Mouse (Mus musculus): Measurements from ENCODE around the gene Kpnb1.

Kpnb1 gene

DNA sequence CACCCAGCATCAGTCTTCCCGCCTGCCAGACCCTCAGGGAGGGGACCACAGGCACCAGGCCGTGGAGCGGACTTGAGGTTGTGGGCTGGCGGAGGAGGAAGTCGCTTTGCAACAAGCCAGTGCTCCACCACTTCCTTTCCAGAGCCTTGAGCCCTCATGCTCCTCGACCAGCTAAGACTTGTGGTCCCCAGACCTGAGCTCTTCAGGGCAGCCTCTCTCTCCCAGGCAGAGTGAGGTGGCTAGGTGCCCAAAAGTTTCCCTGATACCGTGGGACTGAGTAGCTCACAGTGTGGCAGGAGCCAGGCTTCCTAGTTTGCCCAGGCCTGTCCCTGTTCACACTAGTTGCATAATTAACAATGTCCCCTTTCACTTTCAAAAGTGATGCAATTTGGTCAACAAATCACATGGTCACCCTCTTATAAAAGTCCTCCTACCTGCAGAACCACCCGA is 45.5 kb downstream of the Kpnb1 start:
- DNase-seq (ENCODE audit: low spot score) = no peak

DNA sequence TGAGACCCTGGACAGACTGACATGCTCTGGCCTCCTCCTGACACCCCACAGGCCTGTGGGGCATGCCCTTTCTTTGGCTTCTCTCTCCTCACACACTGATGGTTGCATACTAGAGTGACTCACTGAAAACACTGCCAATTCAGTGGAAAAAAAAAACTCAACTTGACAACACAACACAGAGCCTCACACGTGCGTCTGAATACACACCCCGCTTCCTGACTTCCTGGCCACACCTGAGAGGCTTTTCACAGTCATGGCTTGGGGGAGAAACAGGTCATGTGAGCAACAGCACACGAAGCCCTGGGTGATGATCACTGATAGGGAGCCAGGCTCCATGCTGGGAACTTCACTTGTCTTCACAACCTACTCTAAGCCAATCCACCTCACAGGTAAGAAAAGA is 46.9 kb downstream of the Kpnb1 start:
- no peak for DNase-seq (ENCODE audit: low spot score)

DNA sequence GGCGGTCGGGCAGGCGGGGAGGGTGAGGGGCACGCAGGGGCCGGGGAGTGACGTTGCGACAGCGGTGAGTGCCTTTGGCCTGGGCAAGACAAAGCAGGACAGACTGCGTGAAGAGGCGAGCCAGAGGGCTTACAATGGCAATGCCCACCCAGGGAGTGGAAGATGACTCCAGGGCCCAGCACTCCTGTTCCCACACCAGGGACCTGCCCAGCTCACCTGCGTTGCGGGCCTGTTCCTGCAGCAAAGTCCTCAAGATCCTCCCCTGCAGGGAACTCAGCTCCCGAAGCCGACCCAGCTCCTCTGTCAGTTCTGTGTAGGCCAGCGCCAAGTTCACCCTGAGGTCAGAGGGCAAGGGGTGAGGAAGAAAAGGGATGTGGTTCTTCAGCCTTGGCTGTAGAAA is 48.4 kb downstream of the Kpnb1 start:
- no peak for DNase-seq (ENCODE audit: low spot score)

DNA sequence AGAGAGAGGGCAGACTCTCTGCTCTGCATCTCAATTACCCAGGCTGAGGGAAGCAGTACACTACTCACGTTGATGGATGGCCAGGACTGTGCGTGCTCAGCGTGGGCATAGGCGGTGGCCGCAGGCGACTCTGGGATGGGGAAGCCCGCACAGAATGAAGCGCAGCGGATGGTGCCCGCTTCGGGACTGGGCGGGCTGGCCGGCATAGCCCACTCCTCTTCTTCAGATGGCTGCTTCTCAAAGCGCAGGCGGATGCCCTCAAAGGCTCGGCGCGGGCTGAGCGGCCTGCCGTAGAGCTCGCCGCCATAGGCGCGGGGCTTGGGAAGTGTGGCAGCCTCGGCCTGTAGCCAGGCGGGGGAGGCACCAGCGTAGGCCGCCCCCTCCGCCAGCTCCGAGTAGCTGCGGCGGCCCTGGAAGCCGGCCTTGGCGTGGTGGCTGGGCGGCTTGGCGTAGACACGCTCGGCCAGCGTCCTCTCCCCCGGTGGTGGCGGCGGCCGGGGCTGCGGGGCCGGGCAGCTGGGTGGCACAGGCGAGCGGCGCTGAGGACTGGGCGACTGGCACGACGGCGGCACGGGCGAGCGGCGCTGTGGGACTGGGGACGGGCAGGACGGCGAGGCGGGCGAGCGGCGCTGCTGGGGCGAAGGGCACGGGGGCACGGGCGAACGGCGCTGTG is 49.0 kb downstream of the Kpnb1 start:
- DNase-seq (ENCODE audit: low spot score) = peak; percentile 70

DNA sequence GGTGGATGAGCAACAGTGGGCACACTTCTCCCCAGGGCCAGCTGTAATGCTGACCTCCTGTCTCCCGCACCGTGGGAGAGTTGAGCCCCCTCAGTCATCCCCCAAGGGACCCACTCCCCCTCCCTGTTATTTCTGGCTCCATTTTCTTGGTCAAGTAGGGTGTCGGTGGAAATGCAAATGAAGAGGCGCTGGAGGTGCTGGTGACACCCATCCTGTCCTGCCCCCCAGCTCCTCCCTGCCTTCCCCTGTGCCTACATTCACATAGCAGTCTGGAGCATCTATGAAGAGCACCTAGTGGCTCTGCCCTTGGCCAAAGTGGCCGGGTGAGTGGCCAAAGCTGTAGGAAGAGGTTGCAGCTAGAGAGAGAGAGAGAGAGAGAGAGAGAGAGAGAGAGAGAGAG is 54.4 kb downstream of the Kpnb1 start:
- no peak for DNase-seq (ENCODE audit: low spot score)

DNA sequence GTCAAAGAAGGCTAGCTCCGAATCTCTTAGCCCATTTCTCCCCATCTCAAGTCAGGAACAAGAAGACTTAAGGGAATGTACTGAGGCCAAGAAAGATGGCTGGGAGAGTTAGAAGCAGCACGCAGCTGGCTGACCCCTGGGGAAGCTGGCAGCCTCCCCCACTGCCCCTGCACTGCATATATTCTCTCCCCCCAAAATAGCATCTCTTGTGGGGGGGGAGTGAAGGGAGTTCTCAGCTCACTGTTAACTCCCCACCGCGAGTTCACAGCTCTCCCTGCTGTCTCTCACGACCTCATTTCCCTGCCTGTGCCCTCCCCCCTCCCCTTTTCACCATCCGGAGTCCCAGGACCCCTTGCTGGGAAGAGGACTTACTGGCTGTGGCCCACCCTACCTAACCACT is 55.5 kb downstream of the Kpnb1 start:
- no peak for DNase-seq (ENCODE audit: low spot score)

DNA sequence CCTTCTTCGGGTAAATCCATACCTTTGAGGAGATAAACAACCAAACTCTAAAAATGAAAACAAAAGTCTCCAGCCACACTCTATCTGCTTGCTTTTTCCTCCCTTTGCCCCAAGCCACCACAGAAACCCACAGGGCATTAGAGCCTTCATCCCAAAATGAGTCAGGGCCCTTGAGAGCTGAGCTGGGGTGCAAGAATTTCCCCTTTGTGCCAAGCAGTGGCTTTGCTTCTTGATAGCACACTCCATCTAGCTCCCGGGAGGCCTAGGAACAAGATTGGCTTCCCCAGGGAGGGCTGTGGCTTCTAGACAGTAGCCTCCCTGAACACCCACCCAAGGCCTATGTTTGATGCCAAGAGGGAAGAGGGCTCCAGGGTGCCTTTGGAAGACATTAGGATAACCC is 56.0 kb downstream of the Kpnb1 start:
- no peak for DNase-seq (ENCODE audit: low spot score)

DNA sequence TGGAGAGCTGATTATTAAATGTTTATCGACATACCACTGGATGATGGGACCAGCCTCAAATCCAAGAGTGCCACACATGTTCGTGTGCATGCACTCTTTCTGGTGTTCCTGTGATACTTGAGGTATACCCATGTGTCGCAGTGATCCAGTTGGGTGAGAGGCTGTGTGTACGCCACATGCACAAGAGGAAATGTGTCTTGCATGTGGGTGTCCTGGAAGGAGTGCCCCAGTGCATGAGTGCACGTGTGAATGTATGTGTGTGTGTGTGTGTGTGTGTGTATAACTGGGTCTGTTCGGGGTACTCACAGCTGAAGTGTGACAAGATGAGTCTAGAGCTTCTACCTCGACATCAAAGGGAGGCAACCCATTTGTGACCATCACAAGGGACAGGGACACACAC is 57.4 kb downstream of the Kpnb1 start:
- no peak for DNase-seq (ENCODE audit: low spot score)

DNA sequence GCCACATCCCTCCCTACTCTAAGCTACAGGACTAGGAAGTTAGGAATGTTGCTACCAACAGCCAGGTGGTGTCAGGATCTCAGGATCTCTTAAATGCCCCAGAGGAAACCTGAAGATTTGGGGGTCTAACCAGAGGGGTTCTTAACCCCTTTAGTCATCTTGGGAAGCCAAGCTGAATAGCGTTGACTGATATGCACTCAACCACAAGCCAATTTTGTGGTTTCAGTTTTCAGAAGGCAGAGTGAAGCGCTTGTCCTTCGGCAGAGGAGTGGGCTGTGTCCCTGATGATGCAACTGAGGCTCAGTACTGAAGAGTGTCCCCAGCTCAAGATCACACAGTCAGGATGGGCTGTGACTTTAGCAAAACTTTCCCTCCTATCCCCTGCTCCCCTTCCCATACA is 58.7 kb downstream of the Kpnb1 start:
- DNase-seq (ENCODE audit: low spot score) = no peak

DNA sequence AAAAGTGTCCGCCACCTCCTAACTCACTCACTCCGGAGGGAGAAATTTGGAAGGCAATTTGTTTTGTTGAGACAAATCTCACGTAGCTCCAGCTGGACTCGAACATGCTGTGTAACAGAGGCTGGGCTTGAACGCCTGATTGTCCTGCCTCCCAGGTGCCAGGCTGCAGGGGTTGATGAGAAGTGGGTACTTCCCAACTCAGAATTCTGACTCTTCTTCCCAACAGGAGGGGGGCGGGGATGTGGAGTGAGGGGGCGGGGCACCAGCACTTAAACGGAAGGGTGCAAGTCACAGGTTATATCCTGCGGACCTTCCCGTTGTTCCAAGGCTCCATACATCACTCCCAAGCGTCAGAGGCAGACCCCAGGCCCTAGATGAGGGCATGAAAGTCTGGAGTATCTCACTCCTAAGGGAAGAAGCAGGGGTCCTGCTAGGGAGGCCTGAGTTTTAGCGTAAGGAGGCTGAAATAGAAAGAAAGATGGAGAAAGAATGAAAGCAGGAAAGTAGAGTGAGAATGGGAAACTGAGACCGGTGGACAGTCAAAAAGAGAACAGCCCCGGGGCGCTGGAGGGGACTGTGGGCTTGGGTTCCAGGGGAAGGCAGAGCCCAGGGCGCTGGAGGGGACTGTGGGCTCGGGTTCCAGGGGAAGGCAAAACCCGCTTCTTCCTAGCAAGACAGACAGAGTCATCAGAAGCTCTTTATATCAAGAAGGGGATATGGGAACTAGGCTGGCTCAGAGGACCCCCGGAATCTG is 60.0 kb downstream of the Kpnb1 start:
- no peak for DNase-seq (ENCODE audit: low spot score)

DNA sequence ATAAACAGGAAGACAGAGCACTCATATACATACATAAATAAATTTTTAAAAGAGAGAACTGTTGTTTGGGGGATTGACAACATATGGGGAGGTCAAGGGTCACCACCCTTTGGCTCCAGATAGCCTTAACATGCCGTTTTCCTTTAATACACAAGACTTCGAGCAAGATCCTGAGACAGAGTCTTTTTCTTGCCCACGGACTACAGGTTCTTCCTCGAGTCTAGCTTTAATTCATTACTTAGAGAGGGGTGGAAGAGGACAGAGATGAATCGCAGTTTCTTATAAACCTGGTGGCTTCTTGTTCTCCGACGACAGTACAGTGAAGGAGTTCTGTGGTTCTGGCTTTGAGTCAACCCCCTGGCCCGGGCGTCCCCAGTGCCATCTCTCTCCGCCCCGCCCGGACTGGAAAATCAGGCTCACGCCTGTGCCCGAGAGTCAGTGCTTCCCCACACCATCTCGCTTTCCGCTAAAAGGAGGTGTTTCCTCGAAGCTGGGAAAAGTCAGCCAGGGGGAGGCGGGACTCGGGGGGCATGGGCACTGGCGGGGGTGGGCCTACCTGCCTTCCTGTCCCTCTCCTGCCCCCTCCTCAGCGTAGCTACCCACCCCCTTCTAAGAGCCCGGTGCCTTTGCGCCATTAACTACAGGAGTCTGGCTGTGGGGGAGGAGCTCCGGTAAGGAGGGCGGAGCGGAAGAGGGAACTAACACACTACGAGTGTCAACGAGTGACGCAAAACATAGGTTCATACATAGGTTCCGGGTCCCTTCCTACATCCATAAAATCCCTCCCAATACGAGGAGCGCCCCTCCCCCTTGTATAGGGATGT is 60.8 kb downstream of the Kpnb1 start:
- DNase-seq (ENCODE audit: low spot score) = peak; percentile 38

DNA sequence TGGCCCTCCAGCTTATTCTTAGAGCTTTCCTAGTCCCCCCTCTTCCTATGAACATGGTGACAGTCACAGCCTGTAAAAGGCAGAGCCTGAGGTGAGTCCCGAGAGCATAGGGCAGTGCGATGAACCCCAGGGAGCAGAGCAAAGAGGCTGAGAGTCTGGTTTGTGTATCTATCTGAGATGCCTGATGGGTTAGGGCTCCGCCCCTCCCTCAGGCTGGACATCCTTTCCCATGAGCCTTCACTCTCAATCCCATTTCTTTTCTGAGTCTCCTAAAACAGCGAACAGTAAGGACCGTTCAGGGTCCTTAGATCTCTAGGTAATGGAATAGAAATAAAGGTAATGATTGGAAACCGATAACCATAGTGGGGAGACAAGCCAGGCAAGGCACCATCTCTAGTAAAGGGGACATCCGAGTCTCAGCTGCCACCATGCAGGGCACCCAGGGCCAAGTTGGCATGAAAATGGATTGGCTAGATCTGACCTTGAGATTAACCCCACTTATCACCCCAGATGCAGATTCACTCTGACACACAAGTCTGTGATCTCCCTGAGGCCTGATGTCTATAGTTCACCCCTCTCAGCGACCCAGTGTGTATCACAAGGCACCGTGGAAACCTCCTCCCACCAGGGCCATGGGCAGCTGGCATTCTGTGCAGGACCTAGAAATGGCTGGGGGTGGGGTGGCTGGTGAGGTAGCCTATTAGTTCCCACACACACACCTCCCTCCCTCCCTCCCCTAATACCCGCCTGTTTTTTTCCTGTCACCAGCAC is 63.2 kb downstream of the Kpnb1 start:
- DNase-seq (ENCODE audit: low spot score) = no peak

DNA sequence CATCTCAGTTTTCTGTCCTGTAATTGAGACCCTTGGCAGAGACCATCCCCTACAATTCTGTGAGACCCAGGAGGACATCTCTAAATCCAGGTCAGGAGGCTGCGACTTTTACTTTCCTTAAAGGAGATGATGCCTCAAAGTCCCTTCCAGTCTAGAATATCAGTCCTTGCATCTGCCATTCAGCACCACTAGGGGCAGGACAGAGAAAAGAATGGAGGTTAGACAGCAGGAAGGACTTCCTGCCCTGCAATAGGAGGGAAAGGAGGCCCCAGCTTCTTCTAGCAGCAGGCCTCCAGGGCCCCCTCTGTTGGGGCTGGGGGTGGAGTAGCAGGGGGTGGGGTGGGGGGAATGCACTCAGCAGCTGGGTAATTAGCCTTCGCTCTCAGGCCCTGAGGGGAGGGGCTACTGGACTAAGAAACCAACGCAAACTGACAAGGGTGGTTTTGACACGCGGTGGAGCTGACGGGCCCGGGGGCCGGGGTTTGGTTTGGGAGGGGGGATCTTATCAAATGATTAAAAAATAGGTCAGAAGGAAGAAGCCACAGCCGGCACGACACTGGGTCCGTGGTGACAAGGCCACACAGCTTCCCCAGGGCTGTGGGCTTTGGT is 64.3 kb downstream of the Kpnb1 start:
- no peak for DNase-seq (ENCODE audit: low spot score)

DNA sequence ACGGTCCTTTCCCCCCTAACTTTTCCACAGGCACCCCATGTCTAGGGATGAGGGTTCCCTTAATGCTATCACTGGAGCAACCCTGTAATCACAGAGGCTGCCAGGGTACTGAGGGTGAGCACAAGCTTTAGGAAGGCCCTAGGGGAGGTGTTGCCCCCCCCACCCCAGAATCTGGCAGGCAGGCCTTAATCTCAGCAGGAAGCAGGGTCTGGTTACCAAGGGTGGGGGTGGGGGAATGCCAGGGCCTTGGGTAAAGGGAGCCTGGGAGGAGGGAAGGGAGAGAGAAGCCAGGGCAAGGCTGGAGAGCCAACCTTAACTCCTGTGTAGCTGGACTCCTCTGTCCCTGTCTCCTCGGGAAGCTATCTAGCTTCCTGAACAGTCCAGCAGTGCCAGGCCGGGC is 67.0 kb downstream of the Kpnb1 start:
- DNase-seq (ENCODE audit: low spot score) = no peak

DNA sequence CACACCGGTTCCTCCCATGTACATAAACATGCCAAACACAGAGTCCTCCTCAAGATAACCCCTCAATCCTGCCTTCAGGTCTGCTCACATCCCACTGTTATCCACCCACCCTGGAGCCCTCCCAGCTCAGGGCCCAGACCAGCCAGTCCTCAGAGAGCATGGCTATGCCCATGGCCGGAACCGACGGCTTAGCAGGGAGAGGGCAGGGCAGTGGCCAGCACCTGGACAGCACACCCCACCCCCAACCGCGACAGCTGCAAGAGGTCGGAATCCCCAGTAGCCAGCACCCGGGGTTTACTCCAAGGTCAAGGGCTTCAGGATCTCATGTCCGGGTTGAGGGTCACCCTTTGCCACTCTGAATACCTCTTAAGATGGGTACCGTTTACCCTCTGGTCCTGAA is 67.5 kb downstream of the Kpnb1 start:
- DNase-seq (ENCODE audit: low spot score) = no peak

DNA sequence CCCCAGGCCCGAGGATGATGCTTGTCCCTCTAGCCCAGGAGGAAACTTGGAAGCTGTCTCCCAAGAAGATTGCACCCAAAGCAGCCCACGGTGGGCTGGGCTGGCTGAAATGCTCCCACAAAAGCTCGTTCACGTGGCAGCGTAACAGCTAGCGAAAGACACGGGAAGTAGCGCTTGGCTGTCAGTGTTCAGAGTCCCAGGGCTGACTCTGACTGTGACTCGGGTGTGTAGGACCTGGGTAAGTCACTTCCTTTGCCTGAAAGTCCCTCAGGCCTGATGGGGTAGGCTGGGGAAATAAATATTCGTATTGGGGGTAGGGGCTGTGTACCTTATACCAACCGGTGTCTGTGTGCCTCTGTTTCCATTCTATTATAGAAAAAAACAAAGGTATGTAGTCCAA is 71.9 kb downstream of the Kpnb1 start:
- DNase-seq (ENCODE audit: low spot score) = no peak

DNA sequence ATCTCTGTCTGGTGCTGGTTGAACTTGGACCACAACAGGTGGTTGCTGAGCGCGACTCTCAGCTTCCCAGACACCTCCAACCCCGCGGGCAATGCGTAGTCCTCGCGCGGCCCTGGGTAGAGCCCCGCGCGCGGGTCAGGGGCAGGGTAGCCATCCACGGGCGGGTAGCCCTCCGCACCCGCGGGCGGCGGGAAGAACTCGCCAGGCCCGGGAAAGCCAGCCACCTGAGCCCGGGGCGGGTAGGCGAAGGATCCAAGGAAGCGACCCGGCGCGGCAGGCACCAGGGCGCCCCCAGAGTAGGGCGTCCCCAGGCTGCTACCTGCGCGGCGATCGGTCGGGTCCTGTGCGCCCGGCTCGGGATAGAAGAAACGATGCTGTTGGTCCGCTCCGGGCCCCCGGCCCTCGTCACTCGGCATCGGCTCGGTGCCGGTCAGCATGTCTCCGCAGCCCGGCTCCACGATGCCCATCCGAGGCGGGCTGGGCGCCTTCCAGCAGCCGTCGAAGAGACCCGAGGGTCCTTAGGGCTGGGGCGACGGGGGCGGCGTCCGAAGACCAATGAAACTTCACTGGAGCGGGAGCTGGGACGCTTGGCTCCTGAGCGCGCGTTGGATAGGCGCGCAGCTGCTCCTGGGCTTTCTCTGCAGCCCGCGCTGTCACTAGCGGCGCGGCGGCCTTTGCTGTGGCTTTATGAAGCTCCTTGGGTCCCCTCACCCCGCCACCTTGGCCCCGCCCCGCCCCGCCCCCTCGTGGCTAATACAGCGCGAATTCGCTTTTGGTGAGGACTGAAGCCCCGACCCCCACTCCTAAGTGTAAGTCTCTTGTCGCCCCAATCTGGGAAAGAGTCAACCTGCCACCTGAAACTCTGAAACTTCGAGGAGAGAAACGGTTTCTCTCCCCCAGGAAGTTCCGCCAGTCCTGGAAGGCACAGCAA is 72.7 kb downstream of the Kpnb1 start, which contains the start of gene Tbx21:
Gene Tbx21, minus strand, starts transcription at position 661 of the 931 bp plus-strand sequence.
- no peak for DNase-seq (ENCODE audit: low spot score)

DNA sequence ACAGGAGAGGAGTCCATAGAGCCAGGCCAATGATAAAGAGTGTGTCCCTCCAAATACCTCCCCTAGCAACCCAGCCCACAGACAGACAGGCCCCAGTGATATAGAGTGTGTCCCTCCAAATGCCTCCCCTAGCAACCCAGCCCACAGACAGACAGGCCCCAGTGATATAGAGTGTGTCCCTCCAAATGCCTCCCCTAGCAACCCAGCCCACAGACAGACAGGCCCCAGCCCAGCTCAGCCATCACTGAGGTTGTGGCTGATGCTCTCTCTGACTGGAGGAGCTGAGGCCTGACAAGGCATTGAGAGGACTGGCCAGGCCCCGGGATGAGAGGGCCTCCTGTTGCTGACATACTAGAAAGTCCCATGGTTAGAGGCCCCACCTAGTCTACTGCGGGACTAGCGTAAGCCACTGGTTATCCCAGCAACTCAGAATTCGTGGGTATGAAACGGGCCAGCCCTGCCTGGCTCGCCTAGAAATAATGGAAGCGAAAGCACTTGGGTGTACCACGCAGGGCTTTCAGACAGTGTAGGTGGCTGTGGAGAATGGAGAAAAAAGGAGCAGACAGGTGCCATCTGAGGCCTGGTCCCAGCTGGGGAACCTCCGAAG is 75.1 kb downstream of the Kpnb1 start:
- DNase-seq (ENCODE audit: low spot score) = no peak
